Mouse (Mus musculus): ENCODE data around the gene Tia1. TPM values are rescaled to one million over a fixed set of nuclear protein-coding genes. Genes with fewer than 3 reads are reported as not detected.

Gene Tia1
- polyA plus RNA-seq (2015; fragmentation: Nextera tagmentation; extraction: Ambion mirVana), result 121 and 132 TPM in 2 replicates

DNA sequence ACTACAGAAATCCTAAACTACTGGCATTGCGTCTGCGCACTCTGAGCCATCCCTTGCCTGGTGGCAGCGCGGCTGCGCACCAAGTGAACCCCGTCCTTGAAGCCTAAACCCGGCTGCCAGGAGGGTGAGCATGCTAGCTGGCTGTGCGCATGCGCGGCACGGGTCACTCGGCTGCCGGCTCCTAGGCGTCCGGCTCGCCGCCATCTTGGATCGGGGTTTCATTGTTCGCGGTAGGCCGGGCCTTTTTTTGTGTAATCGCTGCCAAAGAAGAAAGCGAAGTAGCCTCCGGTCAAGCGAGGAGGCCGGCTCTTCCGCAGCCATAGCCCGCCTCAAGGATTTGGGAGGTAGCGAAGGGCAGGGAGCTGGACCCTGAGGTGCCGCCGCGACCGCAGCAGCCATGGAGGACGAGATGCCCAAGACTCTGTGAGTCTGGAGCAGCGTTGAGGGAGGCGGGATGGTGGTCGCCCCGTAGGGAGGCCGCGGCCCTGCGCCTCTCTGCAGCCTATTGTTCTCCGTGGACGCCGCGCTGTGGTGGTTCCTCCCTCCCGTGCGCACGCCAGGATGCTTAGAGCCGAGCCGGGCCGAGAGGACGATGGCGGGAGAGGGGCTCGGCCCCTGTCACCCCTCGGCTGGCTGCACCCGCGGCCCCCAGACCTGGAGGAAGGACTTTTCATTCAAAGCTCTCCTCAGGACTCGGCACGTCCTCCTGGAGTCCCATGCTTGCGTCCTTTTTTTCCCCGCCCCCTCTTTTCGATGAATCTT lies at the start of gene Tia1:
TSS of gene Tia1 (plus strand) at position 120 of the 762 bp plus-strand sequence.
- Histone ChIP-seq H3K9ac (peak within 1 kb of the TSS; percentile 95), H3K27ac (peak within 1 kb of the TSS; percentile 100), H3K36me3 (no peaks in the 10 kb centered on the region), H3K4me1 (replicated peaks) (peaks cover 7% of the 10 kb centered on the region), H3K4me3 (replicated peaks) (peak within 1 kb of the TSS; percentile 83), H3K9me3 (no peaks in the 10 kb centered on the region), H3K27me3 (replicated peaks) (no peaks in the 10 kb centered on the region), H3K4me2 (replicated peaks) (peak within 1 kb of the TSS; percentile 56)
- under 1% methylated on average over 62 of the region's 62 CpGs for WGBS
- peak; percentile 97 for ATAC-seq

DNA sequence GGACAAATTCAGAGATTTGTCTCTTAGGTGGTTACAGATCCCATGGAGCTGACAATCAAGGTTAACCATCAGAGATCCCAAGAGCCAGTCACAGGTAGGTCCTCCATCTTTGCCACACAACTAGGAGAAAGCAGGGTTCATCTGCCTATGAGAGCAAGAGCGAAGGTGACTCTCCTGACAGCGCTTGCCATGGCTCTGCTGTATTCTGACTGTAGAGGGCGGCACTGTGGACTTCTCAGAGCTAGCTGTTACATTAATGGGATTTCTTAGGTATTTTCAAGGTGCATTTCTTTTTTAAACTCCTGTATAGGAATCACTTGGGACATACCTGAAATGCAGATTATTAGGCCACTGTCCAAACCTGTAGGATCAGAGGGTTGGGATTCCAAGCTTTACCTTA lies 49.1 kb upstream of the Tia1 start:
- ATAC-seq, result no peak

DNA sequence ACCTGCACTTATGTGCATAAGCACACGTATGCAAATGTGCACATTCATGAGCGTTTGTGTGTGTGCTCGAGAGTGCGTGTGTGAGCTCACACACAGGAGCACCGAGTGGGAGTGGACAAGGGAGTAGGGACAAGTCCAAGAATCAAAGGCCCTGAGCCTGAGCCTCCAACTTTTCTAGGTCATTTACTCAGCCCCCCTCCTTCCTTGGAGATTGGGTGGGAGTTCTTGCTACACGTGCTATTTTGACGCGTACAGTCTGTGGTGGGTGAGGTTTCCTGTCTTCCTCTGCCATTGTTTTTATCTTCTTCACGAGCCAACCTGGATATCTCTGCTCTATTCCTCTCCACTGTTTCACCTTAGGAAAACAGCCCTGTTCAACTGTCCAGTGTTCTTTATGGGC lies 47.1 kb upstream of the Tia1 start:
- H3K4me3 ChIP-seq (replicated peaks), result no peak overlapping the region
- no peaks in the 10 kb centered on the region for H3K36me3 ChIP-seq
- no peak overlapping the region for H3K27ac ChIP-seq
- no peaks in the 10 kb centered on the region for H3K9me3 ChIP-seq
- no peak overlapping the region for H3K4me2 ChIP-seq (replicated peaks)
- WGBS, result 76% methylated on average over 9 of the region's 9 CpGs
- no peak overlapping the region for H3K9ac ChIP-seq
- no peaks in the 10 kb centered on the region for H3K4me1 ChIP-seq (replicated peaks)
- no peak for ATAC-seq
- no peaks in the 10 kb centered on the region for H3K27me3 ChIP-seq (replicated peaks)

More for the DNA sequence above, 49.1 kb upstream of the Tia1 start:
- Histone ChIP-seq H3K4me3 (replicated peaks) (no peak overlapping the region), H3K4me1 (replicated peaks) (no peaks in the 10 kb centered on the region), H3K27me3 (replicated peaks) (no peaks in the 10 kb centered on the region), H3K9me3 (no peaks in the 10 kb centered on the region), H3K4me2 (replicated peaks) (no peak overlapping the region), H3K9ac (no peak overlapping the region), H3K36me3 (no peaks in the 10 kb centered on the region), H3K27ac (no peak overlapping the region)
- WGBS, result 71% methylated on average over 3 of the region's 3 CpGs

DNA sequence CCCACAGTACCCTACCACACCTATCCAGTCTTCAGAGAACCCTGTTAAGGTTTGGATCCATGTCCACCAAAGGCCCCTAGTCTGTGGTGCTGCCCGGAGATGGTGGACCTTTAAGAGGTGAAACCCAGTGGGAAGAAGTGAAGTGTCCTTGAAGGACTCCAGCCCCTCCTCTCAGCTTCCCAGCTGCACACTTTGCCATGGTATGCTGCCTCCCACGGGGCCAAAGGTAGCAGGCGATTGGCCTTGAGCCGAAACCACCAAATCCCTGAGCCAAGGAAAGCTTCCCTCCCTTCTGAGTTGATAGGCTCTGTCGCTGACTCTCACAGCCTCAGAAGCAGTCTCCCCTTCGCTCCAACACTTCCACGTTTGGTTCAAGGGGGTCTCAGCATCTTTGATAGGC lies 43.3 kb upstream of the Tia1 start:
- no peak overlapping the region for H3K4me2 ChIP-seq (replicated peaks)
- H3K9me3 ChIP-seq, result no peaks in the 10 kb centered on the region
- ATAC-seq, result no peak
- no peaks in the 10 kb centered on the region for H3K27me3 ChIP-seq (replicated peaks)
- no peak overlapping the region for H3K9ac ChIP-seq
- no peak overlapping the region for H3K27ac ChIP-seq
- no peak overlapping the region for H3K4me3 ChIP-seq (replicated peaks)
- H3K4me1 ChIP-seq (replicated peaks), result no peaks in the 10 kb centered on the region
- WGBS, result 59% methylated on average over 7 of the region's 7 CpGs
- no peaks in the 10 kb centered on the region for H3K36me3 ChIP-seq

DNA sequence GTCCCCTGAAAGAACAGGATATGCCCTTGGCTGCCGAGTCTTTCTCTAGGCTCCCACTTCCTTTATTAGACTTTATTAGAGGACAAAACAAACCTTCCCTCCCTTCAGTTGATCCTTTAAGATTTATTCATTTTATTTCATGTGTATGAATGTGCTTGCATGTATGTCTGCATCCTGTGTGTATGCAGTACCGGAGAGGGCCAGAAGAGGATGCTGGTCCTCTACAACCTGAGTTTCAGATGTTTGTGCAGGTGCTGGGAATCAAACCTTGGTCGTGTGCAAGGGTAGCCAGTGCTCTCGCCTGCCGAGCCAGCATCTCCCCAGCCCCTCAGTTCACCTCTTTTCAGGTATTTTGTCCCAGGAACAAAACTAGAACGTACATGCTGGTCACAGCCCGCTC lies 42.6 kb upstream of the Tia1 start:
- H3K27me3 ChIP-seq (replicated peaks), result no peaks in the 10 kb centered on the region
- H3K27ac ChIP-seq, result no peak overlapping the region
- 0 out of 2 replicates have a peak, but pooled peaks cover under 1% of the 10 kb centered on the region for H3K4me1 ChIP-seq (replicated peaks)
- H3K9ac ChIP-seq, result no peak overlapping the region
- ATAC-seq, result no peak
- WGBS, result 88% methylated on average over 7 of the region's 7 CpGs
- H3K36me3 ChIP-seq, result no peaks in the 10 kb centered on the region
- H3K4me2 ChIP-seq (replicated peaks), result no peak overlapping the region
- H3K9me3 ChIP-seq, result no peaks in the 10 kb centered on the region
- no peak overlapping the region for H3K4me3 ChIP-seq (replicated peaks)

DNA sequence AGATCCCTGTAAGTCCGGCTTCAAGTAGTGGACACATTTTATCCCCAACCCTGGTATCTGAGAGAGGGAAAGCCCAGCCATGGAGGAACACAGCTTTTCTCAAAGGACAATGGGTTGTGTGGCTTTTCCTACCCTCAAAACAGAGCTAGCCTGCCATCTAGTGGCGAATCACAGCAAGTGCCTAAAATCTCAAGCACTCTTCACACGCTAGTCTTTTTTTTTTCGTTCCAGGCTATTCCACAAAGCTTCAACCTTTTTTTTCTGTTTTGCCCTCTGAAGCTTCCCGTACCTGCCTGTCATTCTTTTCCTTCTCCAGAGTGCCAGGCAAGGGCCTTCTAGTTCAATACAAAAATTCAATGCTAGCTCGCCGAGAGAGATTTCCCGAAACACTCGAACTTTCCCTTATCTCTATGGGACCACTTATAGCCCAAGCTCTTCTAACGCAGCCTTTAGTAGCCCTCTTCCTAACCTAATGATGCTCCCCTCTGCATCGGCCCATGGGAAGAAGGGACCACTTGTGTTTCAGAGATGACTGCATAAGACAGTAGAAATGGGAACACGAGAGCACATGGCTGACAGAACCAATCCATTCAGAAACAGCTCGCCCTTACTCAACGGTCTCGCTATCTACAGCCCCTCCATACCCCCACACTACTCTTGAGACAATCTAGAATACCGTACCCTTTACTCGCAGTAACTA lies 39.4 kb upstream of the Tia1 start:
- Histone ChIP-seq H3K9me3 (no peaks in the 10 kb centered on the region), H3K36me3 (0 out of 2 replicates have a peak, but pooled peaks cover 6% of the 10 kb centered on the region), H3K4me2 (replicated peaks) (peak overlapping the region; percentile 85), H3K9ac (peak overlapping the region; percentile 43), H3K4me3 (replicated peaks) (peak overlapping the region; percentile 70), H3K27me3 (replicated peaks) (no peaks in the 10 kb centered on the region), H3K4me1 (replicated peaks) (0 out of 2 replicates have a peak, but pooled peaks cover 4% of the 10 kb centered on the region), H3K27ac (no peak overlapping the region)
- peak; percentile 36 for ATAC-seq
- 1% methylated on average over 17 of the region's 17 CpGs for WGBS

DNA sequence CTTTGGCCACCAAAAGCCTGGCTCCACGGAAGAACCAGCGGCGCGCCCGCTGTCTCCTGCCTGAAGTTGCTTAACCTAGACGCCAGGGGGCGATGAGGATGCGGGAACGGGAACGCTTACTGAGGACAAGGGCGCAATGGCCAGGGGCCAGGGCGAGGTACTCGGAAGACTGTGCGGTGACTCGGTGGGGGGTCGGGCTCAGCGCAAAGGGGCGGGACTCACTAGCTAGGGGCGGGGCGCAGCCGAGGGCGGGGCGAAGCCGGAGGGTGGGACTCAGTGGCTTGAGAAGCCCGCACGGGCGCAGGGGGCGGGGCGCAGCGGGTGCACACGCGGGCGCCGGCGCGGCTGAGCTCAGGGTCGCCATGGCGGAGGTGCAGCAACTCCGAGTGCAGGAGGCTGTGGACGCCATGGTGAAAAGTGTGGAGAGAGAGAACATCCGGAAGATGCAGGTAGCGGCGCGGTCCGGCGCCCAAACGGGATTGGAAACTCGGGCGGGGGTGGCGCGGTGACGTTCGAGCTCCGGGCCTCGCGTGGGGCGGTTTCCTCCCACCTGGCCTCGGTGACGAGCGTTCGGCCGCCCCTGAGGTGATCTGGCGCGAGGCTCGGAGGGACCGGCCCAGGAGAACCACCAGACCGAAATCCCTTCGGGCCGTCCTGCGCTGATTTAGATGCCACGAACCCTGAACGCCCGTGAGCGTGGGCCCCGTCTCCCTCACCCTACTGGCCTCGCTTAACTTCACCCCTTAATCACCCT lies 38.5 kb upstream of the Tia1 start, which contains the start of gene Fam136a:
TSS of gene Fam136a (plus strand) at position 276 of the 754 bp plus-strand sequence.
- H3K9ac ChIP-seq, result peak within 1 kb of the TSS; percentile 76
- peak within 1 kb of the TSS; percentile 85 for H3K4me2 ChIP-seq (replicated peaks)
- H3K27me3 ChIP-seq (replicated peaks), result no peaks in the 10 kb centered on the region
- WGBS, result under 1% methylated on average over 76 of the region's 76 CpGs
- H3K4me3 ChIP-seq (replicated peaks), result peak within 1 kb of the TSS; percentile 70
- H3K27ac ChIP-seq, result peak within 1 kb of the TSS; percentile 86
- no peaks in the 10 kb centered on the region for H3K9me3 ChIP-seq
- H3K36me3 ChIP-seq, result 0 out of 2 replicates have a peak, but pooled peaks cover 6% of the 10 kb centered on the region
- H3K4me1 ChIP-seq (replicated peaks), result peaks cover 5% of the 10 kb centered on the region; the same call in 1 of the 2 replicates
- peak; percentile 95 for ATAC-seq

DNA sequence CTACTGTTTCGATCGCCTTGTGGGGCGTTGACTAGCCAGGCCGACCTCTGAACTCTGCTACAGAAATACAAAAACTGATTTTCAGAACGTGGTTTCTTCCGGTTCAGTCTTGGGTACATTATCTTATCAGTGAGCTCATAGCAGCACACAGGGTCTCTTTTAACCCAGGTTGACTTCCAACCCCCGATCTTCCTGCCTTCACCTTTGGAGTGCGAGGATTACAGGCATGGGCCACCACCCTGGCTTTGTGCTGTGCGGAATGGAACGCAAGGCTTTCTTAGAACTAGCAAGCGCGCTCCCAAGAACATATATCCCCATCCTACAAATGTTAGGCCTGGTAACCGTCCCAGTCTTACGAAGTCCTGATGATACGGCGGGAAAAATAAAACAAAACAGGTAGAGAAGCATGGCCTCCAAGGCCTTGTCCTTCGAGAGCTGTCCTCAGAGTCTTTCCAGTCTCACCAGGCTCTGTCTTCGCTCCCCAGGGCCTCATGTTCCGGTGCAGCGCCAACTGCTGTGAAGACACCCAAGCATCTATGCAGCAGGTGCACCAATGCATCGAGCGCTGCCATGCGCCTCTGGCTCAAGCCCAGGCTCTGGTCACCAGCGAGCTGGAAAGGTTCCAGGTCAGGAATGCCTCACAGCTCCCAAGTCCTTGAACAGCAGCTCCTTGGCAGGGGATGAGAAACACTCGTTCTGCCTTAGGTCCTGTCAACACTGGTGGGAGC lies 37.7 kb upstream of the Tia1 start:
- peak overlapping the region; percentile 85 for H3K4me2 ChIP-seq (replicated peaks)
- peak overlapping the region; percentile 70 for H3K4me3 ChIP-seq (replicated peaks)
- no peaks in the 10 kb centered on the region for H3K9me3 ChIP-seq
- no peak; the same call in 1 of the 2 replicates for ATAC-seq
- 39% methylated on average over 25 of the region's 25 CpGs for WGBS
- H3K27me3 ChIP-seq (replicated peaks), result no peaks in the 10 kb centered on the region
- H3K9ac ChIP-seq, result peak overlapping the region; percentile 76
- H3K27ac ChIP-seq, result peak overlapping the region; percentile 86
- H3K4me1 ChIP-seq (replicated peaks), result peaks cover 10% of the 10 kb centered on the region; the same call in 1 of the 2 replicates
- 0 out of 2 replicates have a peak, but pooled peaks cover 6% of the 10 kb centered on the region for H3K36me3 ChIP-seq

DNA sequence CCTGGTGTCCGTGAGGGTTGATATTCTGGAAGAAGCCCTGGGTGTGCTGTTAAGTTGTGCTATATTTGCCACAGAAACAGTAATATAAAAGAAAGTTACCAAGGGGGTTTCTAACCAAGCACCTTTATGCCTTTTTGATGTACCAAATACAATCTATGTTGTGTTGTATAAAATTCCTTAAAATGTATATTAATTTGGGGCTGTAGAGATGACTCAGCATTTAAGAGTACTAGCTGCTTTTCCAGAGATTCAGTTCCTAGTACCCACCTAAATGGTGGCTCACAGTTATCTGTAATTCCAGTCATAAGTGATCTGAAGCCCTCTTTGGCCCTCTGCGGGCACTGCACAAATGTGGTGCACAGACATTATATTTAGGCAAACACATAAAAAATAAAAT lies 37.2 kb upstream of the Tia1 start:
- H3K27ac ChIP-seq, result no peak overlapping the region
- peak overlapping the region; percentile 70 for H3K4me3 ChIP-seq (replicated peaks)
- 0 out of 2 replicates have a peak overlapping the region, but pooled peaks have one; percentile 76 for H3K9ac ChIP-seq
- peak overlapping the region; percentile 85 for H3K4me2 ChIP-seq (replicated peaks)
- ATAC-seq, result no peak
- H3K36me3 ChIP-seq, result 0 out of 2 replicates have a peak, but pooled peaks cover 6% of the 10 kb centered on the region
- 67% methylated on average over 2 of the region's 2 CpGs for WGBS
- no peaks in the 10 kb centered on the region for H3K27me3 ChIP-seq (replicated peaks)
- H3K9me3 ChIP-seq, result no peaks in the 10 kb centered on the region
- H3K4me1 ChIP-seq (replicated peaks), result peaks cover 10% of the 10 kb centered on the region; the same call in 1 of the 2 replicates

DNA sequence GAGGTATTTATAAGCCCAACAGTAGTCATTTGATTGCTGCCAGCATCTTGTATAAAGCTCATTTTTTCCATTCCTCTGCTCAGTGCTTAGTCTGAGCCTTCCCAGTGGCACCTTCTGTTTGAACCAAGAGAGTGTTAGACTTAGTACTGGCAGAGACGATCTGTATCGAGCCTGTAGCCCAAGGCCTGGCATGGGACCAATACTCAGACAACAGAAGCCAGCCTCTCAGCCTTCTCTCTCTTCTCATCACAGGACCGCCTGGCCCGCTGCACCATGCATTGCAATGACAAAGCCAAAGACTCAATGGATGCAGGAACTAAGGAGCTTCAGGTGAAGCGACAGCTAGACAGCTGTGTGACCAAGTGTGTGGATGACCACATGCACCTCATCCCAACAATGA lies 35.5 kb upstream of the Tia1 start:
- H3K27ac ChIP-seq, result no peak overlapping the region
- H3K4me1 ChIP-seq (replicated peaks), result peaks cover 18% of the 10 kb centered on the region; the same call in 1 of the 2 replicates
- H3K27me3 ChIP-seq (replicated peaks), result no peaks in the 10 kb centered on the region
- WGBS, result 94% methylated on average over 5 of the region's 5 CpGs
- H3K4me2 ChIP-seq (replicated peaks), result no peak overlapping the region
- ATAC-seq, result no peak
- no peaks in the 10 kb centered on the region for H3K9me3 ChIP-seq
- H3K9ac ChIP-seq, result no peak overlapping the region
- 0 out of 2 replicates have a peak, but pooled peaks cover 6% of the 10 kb centered on the region for H3K36me3 ChIP-seq
- no peak overlapping the region for H3K4me3 ChIP-seq (replicated peaks)

DNA sequence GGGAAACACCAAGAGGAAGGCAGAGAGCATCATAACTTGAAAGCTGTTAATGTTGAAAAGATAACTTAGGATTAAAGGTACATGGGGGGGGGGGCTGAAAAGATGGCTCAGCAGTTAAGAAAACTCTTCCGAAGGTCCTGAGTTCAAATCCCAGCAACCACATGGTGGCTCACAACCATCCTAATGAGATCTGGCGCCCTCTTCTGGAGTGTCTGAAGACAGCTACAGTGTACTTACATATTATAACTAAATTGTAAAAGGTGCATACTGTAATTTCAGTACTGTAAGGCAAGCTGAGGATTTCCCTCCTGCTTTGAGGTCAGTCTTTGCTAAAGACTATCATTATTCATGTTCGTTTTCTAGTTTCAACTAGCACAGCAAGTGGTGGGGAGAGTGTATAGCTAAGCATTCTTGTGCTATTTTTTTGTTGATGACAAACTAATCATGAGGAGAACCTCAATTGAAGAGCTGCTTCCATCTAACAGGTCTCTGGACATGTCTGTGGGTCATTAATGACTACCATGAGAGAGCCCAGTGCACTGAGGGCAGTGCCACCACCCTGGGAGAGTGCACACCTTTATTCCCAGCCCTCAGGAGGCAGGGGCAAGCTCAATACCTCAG lies 33.8 kb upstream of the Tia1 start:
- peak overlapping the region; percentile 77 for H3K4me3 ChIP-seq (replicated peaks)
- no peaks in the 10 kb centered on the region for H3K9me3 ChIP-seq
- no peak overlapping the region for H3K27ac ChIP-seq
- H3K27me3 ChIP-seq (replicated peaks), result no peaks in the 10 kb centered on the region
- H3K4me1 ChIP-seq (replicated peaks), result peaks cover 18% of the 10 kb centered on the region; the same call in 1 of the 2 replicates
- WGBS, result 62% methylated on average over 3 of the region's 3 CpGs
- no peak for ATAC-seq
- H3K36me3 ChIP-seq, result 0 out of 2 replicates have a peak, but pooled peaks cover 6% of the 10 kb centered on the region
- peak overlapping the region; percentile 49 for H3K9ac ChIP-seq
- H3K4me2 ChIP-seq (replicated peaks), result peak overlapping the region; percentile 78
